Mouse (Mus musculus) stomach, postnatal 0 days (tissue): Measurements from ENCODE around the gene Igfbpl1.

Experiments
- CTCF ChIP-seq: IDR thresholded peaks from 2 replicates; pipeline ENCODE4 v1.5.1; 2016; ENCODE audit warnings: antibody characterized with exemption, low read depth, mild to moderate bottlenecking, moderate library complexity
- EP300 ChIP-seq: optimal IDR thresholded peaks from 2 replicates; pipeline ENCODE3; 2016; ENCODE audit warnings: antibody characterized with exemption

DNA sequence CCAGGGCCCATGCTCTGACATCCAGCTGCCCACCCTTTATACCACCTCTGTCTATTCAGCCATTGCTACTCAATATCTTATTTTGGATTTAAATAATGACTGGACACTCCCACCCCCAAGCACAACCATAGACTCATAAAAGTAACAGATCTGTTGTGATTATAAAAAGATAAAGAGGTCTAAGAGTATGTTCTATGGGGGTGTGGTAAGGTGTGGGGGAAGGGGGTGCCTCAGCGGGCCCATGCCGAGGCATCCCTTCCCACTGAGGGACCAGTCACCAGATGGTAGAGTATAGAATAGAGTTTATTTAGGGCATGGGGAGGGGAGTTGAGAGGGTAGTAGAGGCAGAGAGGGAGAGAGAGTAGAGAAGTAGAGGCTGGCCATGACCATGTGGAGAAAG, 36.7 kb downstream of the Igfbpl1 start:
- no peak for TF ChIP-seq CTCF
- no peak for TF ChIP-seq EP300
